Mouse (Mus musculus) heart, postnatal 0 days (tissue): ENCODE measurements around the gene Kcnq1.

ENCODE experiments used
- CTCF ChIP-seq: IDR thresholded peaks from 2 replicates; pipeline ENCODE4 v1.5.1; 2016; ENCODE audit warnings: antibody characterized with exemption, control low read depth, low read depth
- EP300 ChIP-seq: IDR thresholded peaks from 2 replicates; pipeline ENCODE4 v1.6.1; 2016; ENCODE audit warnings: antibody characterized with exemption, low read depth

DNA sequence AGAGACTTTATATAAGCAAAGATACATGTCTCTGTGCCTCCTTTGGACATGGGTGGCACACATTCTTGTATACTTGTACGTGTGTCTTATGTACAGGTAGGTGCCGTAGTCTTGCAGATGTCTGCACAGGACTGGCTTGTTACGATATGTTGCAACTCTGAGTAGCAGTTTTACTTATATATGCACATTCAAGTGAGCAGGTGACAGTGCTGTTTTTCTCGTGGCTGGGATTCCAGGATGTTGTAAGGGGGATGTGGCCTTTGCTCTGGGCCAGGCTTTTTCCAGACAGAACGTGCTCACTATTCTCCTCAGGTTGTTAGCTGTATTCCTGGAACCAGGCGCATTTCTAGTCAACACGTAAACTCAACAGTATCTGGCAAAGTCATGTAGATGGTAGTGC is 168.9 kb downstream of the Kcnq1 start:
- TF ChIP-seq CTCF (no peak), EP300 (no peak)
